Mouse (Mus musculus) hindbrain, postnatal 0 days (tissue): ENCODE results near the gene Gm13101. TPM values are rescaled to one million over a fixed set of nuclear protein-coding genes. Genes with fewer than 3 reads are reported as not detected.

Experiments used
- polyA plus RNA-seq: library from polyadenylated mRNA; unstranded; fragments of >200 nt; fragmentation: Nextera tagmentation; extraction: Ambion mirVana; gene quantifications from 2 replicates; pipeline ENCODE4 v1.2.1, GENCODE M21; 2015
- total RNA-seq: library from RNA; depleted of rRNA; stranded (reverse); fragments of >200 nt; gene quantifications from 2 replicates; pipeline ENCODE4 v1.2.3, GENCODE M21; 2014; rRNA removed

Gene Gm13101
- total and polyA plus RNA-seq, 2 experiments from 2014 or later = not detected

Other genes starting within 250 kb of the Gm13101 start
- not detected in 2 replicates for gene Gm13078, start 247.5 kb downstream of the Gm13101 start, total RNA-seq
- gene Gm13078, start 247.5 kb downstream of the Gm13101 start, polyA plus RNA-seq = not detected in 2 replicates
- not detected in 2 replicates for gene Gm13023, start 177.6 kb downstream of the Gm13101 start, total RNA-seq
- not detected in 2 replicates for gene Gm13023, start 177.6 kb downstream of the Gm13101 start, polyA plus RNA-seq
- gene Gm13084, start 150.9 kb downstream of the Gm13101 start, total RNA-seq = not detected in 2 replicates
- not detected in 2 replicates for gene Gm13084, start 150.9 kb downstream of the Gm13101 start, polyA plus RNA-seq
- not detected in 2 replicates for gene Gm13103, start 120.5 kb downstream of the Gm13101 start, total RNA-seq
- not detected in 2 replicates for gene Gm13103, start 120.5 kb downstream of the Gm13101 start, polyA plus RNA-seq
- gene Pramef6, start 66.6 kb downstream of the Gm13101 start, total RNA-seq = not detected in 2 replicates
- gene Pramef6, start 66.6 kb downstream of the Gm13101 start, polyA plus RNA-seq = not detected in 2 replicates
- gene Pramef25, start 15.9 kb downstream of the Gm13101 start, total RNA-seq = not detected in 2 replicates
- not detected in 2 replicates for gene Pramef25, start 15.9 kb downstream of the Gm13101 start, polyA plus RNA-seq
- gene Pramef17, start 27.4 kb upstream of the Gm13101 start, total RNA-seq = not detected in 2 replicates
- not detected in 2 replicates for gene Pramef17, start 27.4 kb upstream of the Gm13101 start, polyA plus RNA-seq
- gene Pramel4, start 92.2 kb upstream of the Gm13101 start, total RNA-seq = not detected in 2 replicates
- not detected in 2 replicates for gene Pramel4, start 92.2 kb upstream of the Gm13101 start, polyA plus RNA-seq
- not detected in 2 replicates for gene Gm13102, start 139.5 kb upstream of the Gm13101 start, total RNA-seq
- gene Gm13102, start 139.5 kb upstream of the Gm13101 start, polyA plus RNA-seq = not detected in 2 replicates
- not detected in 2 replicates for gene Oog3, start 195.7 kb upstream of the Gm13101 start, total RNA-seq
- gene Oog3, start 195.7 kb upstream of the Gm13101 start, polyA plus RNA-seq = not detected in 2 replicates
- gene Oog2, start 223.8 kb upstream of the Gm13101 start, total RNA-seq = not detected in 2 replicates
- gene Oog2, start 223.8 kb upstream of the Gm13101 start, polyA plus RNA-seq = not detected in 2 replicates
- gene C87977, start 246.4 kb upstream of the Gm13101 start, total RNA-seq = not detected in 2 replicates
- gene C87977, start 246.4 kb upstream of the Gm13101 start, polyA plus RNA-seq = not detected in 2 replicates